8 mouse cellular contexts compared by ENCODE assay signal in genomic region chr8:87960061-87960749, GRCm38 (mm10). TPM values are rescaled to one million over a fixed set of nuclear protein-coding genes. Genes with fewer than 3 reads are reported as not detected.
DNase-seq lines count a peak whose midpoint lies in the region; ATAC-seq and TF ChIP-seq lines count a peak whose summit lies in the region.

No protein-coding gene starts in this region.

- TF ChIP-seq POLR2A in thymus, adult 2 months (IDR thresholded peaks at IDR 0.05; ENCODE audit: control insufficient read depth, extremely low read depth, insufficient read depth, low read length, poor library complexity): no peak

- peaks cover 3% of the 10 kb centered on the region for H3K27me3 ChIP-seq in hindbrain, embryonic 16.5 days (replicated peaks; ENCODE audit: control insufficient read depth, insufficient read depth, low read length)
- H3K27me3 ChIP-seq in thymus, adult 2 months (ENCODE audit: control insufficient read depth, insufficient read depth, low read length): peaks cover 8% of the 10 kb centered on the region; the same call in 1 of the 2 replicates

- peak overlapping the region; percentile 90 for H3K4me3 ChIP-seq in hindbrain, embryonic 16.5 days (ENCODE audit: low read length)
- no peak overlapping the region for H3K4me3 ChIP-seq in thymus, adult 2 months (ENCODE audit: control insufficient read depth, insufficient read depth, low read length)

- peak overlapping the region; percentile 93 for H3K4me2 ChIP-seq in hindbrain, embryonic 16.5 days (ENCODE audit: low read length)

- peaks cover 46% of the 10 kb centered on the region for H3K4me1 ChIP-seq in hindbrain, embryonic 16.5 days (ENCODE audit: control insufficient read depth, insufficient read depth, low read depth, low read length)
- no peaks in the 10 kb centered on the region for H3K4me1 ChIP-seq in thymus, adult 2 months (replicated peaks; ENCODE audit: control insufficient read depth, insufficient read depth, low read length)

- peak overlapping the region; percentile 92 for H3K9ac ChIP-seq in hindbrain, embryonic 16.5 days (ENCODE audit: low read depth, low read length)

- no peaks in the 10 kb centered on the region for H3K36me3 ChIP-seq in hindbrain, embryonic 16.5 days (ENCODE audit: control insufficient read depth, insufficient read depth, low read length)
- no peaks in the 10 kb centered on the region for H3K36me3 ChIP-seq in thymus, adult 2 months (ENCODE audit: control insufficient read depth, insufficient read depth, low read length)

- peak; percentile 90 to 95 for DNase-seq in adrenal gland, adult (ENCODE audit: inconsistent age in 2 of 2, low spot score in 1 of 2)
- peak; percentile 62 to 73 for DNase-seq in gastrocnemius, adult 8-10 months (ENCODE audit: low spot score in 2 of 2)
- DNase-seq in left cerebral cortex, adult 18-20 months (ENCODE audit: low spot score in 2 of 2): peak; percentile 62 to 67
- DNase-seq in lung, postnatal 14 days: peak; percentile 74
- peak; percentile 61 to 73 for DNase-seq in right cerebral cortex, adult 2 months (ENCODE audit: low spot score in 2 of 2)
- no peak for DNase-seq in thymus, adult 2 months

- H3K9me3 ChIP-seq in hindbrain, embryonic 16.5 days (ENCODE audit: control insufficient read depth, low read length): no peaks in the 10 kb centered on the region

- peak overlapping the region; percentile 96 for H3K27ac ChIP-seq in hindbrain, embryonic 16.5 days (ENCODE audit: low read depth, low read length)
- H3K27ac ChIP-seq in thymus, adult 2 months (ENCODE audit: control insufficient read depth, insufficient read depth, low read length): no peak overlapping the region

- TF ChIP-seq CTCF in thymus, adult 2 months (IDR thresholded peaks at IDR 0.05; ENCODE audit: borderline replicate concordance, control insufficient read depth, extremely low read depth, insufficient read depth, low read length, poor library complexity): no peak

- under 1% methylated on average over 34 of the region's 76 CpGs for WGBS in hindbrain, embryonic 16.5 days
- 3% methylated on average over 72 of the region's 76 CpGs for WGBS in thymus, adult 2 months

- peak; percentile 16; the same call in 1 of the 2 replicates for ATAC-seq in common myeloid progenitor, adult 5-6 weeks (replicated peaks; ENCODE audit: low read depth, poor library complexity, severe bottlenecking)
- ATAC-seq in hindbrain, embryonic 16.5 days: peak; percentile 85

RNA-seq across cellular contexts. Expression of gene Zfp423, which starts 0.8 kb away (rescaled TPM):
- total RNA-seq in common myeloid progenitor, adult 5-6 weeks (2017): not detected in 2 replicates
- total RNA-seq in gastrocnemius, adult 8-10 months (2022): 10 to 100 TPM in 3 of 4 experiments, 1 to 10 TPM in 1; 8.4 to 14.8 (median 13.9) TPM
- polyA plus RNA-seq in hindbrain, embryonic 16.5 days (2015; fragmentation: Nextera tagmentation; extraction: Ambion mirVana): 21.6 and 26.4 TPM in 2 replicates
- total RNA-seq in left cerebral cortex, adult 18-20 months (2021): 10 to 100 TPM; 22.2 to 28.8 TPM
- polyA plus RNA-seq in thymus, adult 2 months (2012; rRNA removed): 2.5 and 2.7 TPM in 2 replicates
